Mouse (Mus musculus) liver, postnatal 0 days (tissue): ENCODE measurements around the gene Atcay.
"Not testable (repeated sequence)": the region's sequence is repeated elsewhere in the genome, so short reads cannot be mapped to it uniquely, and the experiment has no call there.

Experiments
- CTCF ChIP-seq: sonication (generic); IDR thresholded peaks from 2 replicates; pipeline ENCODE4 v1.5.1; 2016; ENCODE audit warnings: antibody characterized with exemption, low read depth
- EP300 ChIP-seq: IDR thresholded peaks from 2 replicates; pipeline ENCODE4 v1.6.1; 2016; ENCODE audit warnings: antibody characterized with exemption, low read depth, mild to moderate bottlenecking

DNA sequence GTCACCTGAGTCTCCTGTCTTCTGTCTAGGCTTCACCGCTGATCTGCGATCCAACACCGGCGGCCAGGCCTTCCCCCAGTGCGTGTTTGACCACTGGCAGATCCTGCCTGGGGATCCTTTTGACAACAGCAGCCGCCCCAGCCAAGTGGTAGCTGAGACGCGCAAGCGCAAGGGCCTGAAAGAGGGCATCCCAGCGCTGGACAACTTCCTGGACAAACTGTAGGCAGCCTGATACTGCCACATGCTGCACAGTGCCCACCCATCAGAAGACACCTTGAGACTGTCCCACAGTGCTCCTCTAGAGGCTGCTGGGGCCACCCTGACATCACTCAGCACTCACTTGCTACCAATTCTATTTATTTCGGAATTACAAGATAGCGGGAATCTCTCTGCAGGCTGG lies 48.8 kb downstream of the Atcay start:
- not testable (repeated sequence) for TF ChIP-seq CTCF, EP300
